Mouse (Mus musculus) CH12.LX (cell line): ENCODE data around the gene Best2. TPM values are rescaled to one million over a fixed set of nuclear protein-coding genes. Genes with fewer than 3 reads are reported as not detected.

ENCODE experiments used
- DNase-seq: peaks from one replicate; pipeline ENCODE4 v3.0.0-alpha.2; 2013; ENCODE audit errors: extremely low read depth
- H3K27ac ChIP-seq: 2 replicates; pipeline ENCODE4 v1.5.1; 2012; ENCODE audit warnings: low read depth, mild to moderate bottlenecking, control low read depth, moderate library complexity; ENCODE audit not compliant: insufficient read depth
- H3K27me3 ChIP-seq: replicated peaks from 2 replicates; pipeline ENCODE3; 2012; ENCODE audit warnings: inconsistent platforms
- H3K36me3 ChIP-seq, 2 experiments: replicated peaks in 1 of 2; 2 replicates each; pipeline versions ENCODE3 to v1.6.1; 2012; ENCODE audit warnings: inconsistent platforms in 1 of 2, low read length in 1 of 2, mild to moderate bottlenecking in 1 of 2, mixed read lengths in 1 of 2, moderate library complexity in 1 of 2; ENCODE audit not compliant: control insufficient read depth in 1 of 2, insufficient read depth in 1 of 2
- H3K4me1 ChIP-seq, 2 experiments: 2 replicates each; pipeline ENCODE4 v1.6.1; 2012; ENCODE audit warnings: inconsistent platforms in 1 of 2, moderate library complexity in 1 of 2; ENCODE audit not compliant: insufficient read depth in 2 of 2, control insufficient read depth in 1 of 2
- H3K4me2 ChIP-seq: 2 replicates; pipeline ENCODE4 v1.6.1; 2012; ENCODE audit warnings: low read depth, mild to moderate bottlenecking, control low read depth; ENCODE audit not compliant: poor library complexity, insufficient read depth, severe bottlenecking
- H3K4me3 ChIP-seq, 3 experiments: fragments of 150-350 bp in 1 of 3; sonication (generic) in 1 of 3; replicated peaks in 1 of 3; 2 replicates each; pipeline versions ENCODE3 to v1.5.1; 2011 to 2012; ENCODE audit warnings: low read depth in 2 of 3, low read length in 2 of 3, mild to moderate bottlenecking in 2 of 3, moderate library complexity in 2 of 3, control low read depth in 1 of 3, improper control_type of control experiment in 1 of 3, inconsistent platforms in 1 of 3, mixed read lengths in 1 of 3; ENCODE audit not compliant: poor library complexity in 1 of 3
- H3K79me2 ChIP-seq: replicated peaks from 2 replicates; pipeline ENCODE4 v1.6.1; 2012; ENCODE audit warnings: mild to moderate bottlenecking, moderate library complexity; ENCODE audit not compliant: control insufficient read depth, poor library complexity, insufficient read depth, severe bottlenecking; ENCODE audit errors: extremely low read depth
- H3K9ac ChIP-seq: 2 replicates; pipeline ENCODE4 v1.6.1; 2012; ENCODE audit warnings: low read depth, mild to moderate bottlenecking, control low read depth, moderate library complexity; ENCODE audit not compliant: insufficient read depth
- H3K9me3 ChIP-seq: replicated peaks from 2 replicates; pipeline ENCODE3; 2012; ENCODE audit warnings: low read length, inconsistent platforms, mixed read lengths
- BHLHE40 ChIP-seq: IDR thresholded peaks from 2 replicates; pipeline ENCODE4 v1.6.1; 2011; ENCODE audit warnings: mild to moderate bottlenecking, low read depth, low read length, improper control_type of control experiment
- CHD1 ChIP-seq: IDR thresholded peaks from 2 replicates; pipeline ENCODE4 v1.6.1; 2012; ENCODE audit warnings: low read depth, low read length, improper control_type of control experiment, inconsistent platforms
- CHD2 ChIP-seq: IDR thresholded peaks from 2 replicates; pipeline ENCODE4 v1.6.1; 2011; ENCODE audit warnings: low read length, improper control_type of control experiment
- E2F4 ChIP-seq: IDR thresholded peaks from 2 replicates; pipeline ENCODE4 v1.6.1; 2011; ENCODE audit warnings: low read depth, low read length, improper control_type of control experiment; ENCODE audit not compliant: insufficient replicate concordance
- ELF1 ChIP-seq: IDR thresholded peaks from 2 replicates; pipeline ENCODE4 v1.6.1; 2014; ENCODE audit warnings: low read depth, mild to moderate bottlenecking, inconsistent platforms, low read length, improper control_type of control experiment
- EP300 ChIP-seq: IDR thresholded peaks from 2 replicates; pipeline ENCODE4 v1.6.1; 2011; ENCODE audit warnings: low read length, improper control_type of control experiment
- GABPA ChIP-seq: IDR thresholded peaks from 2 replicates; pipeline ENCODE4 v1.6.1; 2012; ENCODE audit warnings: low read depth, low read length, improper control_type of control experiment, inconsistent platforms; ENCODE audit not compliant: insufficient replicate concordance
- JUN ChIP-seq: IDR thresholded peaks from 2 replicates; pipeline ENCODE4 v1.6.1; 2011; ENCODE audit warnings: low read depth, mild to moderate bottlenecking, low read length, improper control_type of control experiment, moderate library complexity; ENCODE audit not compliant: insufficient read depth
- KAT2A ChIP-seq: IDR thresholded peaks from 2 replicates; pipeline ENCODE4 v1.6.1; 2012; ENCODE audit warnings: low read length, improper control_type of control experiment, inconsistent platforms; ENCODE audit not compliant: insufficient replicate concordance
- MAFK ChIP-seq: IDR thresholded peaks from 2 replicates; pipeline ENCODE4 v1.6.1; 2011; ENCODE audit warnings: low read length, improper control_type of control experiment; ENCODE audit not compliant: insufficient replicate concordance
- MAX ChIP-seq: IDR thresholded peaks from 2 replicates; pipeline ENCODE4 v1.6.1; 2011; ENCODE audit warnings: low read length, improper control_type of control experiment
- MAZ ChIP-seq: IDR thresholded peaks from 2 replicates; pipeline ENCODE4 v1.6.1; 2012; ENCODE audit warnings: low read depth, mild to moderate bottlenecking, inconsistent platforms, low read length, improper control_type of control experiment, moderate library complexity
- MXI1 ChIP-seq: IDR thresholded peaks from 2 replicates; pipeline ENCODE4 v1.6.1; 2011; ENCODE audit warnings: mild to moderate bottlenecking, low read depth, low read length, improper control_type of control experiment
- MYC ChIP-seq: IDR thresholded peaks from 2 replicates; pipeline ENCODE4 v1.6.1; 2011; ENCODE audit warnings: low read depth, mild to moderate bottlenecking, improper control_type of control experiment, low read length
- NRF1 ChIP-seq: IDR thresholded peaks from 2 replicates; pipeline ENCODE4 v1.6.1; 2014; ENCODE audit warnings: low read depth, mild to moderate bottlenecking, inconsistent platforms, low read length, improper control_type of control experiment, moderate library complexity
- PAX5 ChIP-seq: IDR thresholded peaks from 2 replicates; pipeline ENCODE4 v1.6.1; 2012; ENCODE audit warnings: low read length, inconsistent platforms, mixed read lengths
- POLR2A ChIP-seq: IDR thresholded peaks from 2 replicates; pipeline ENCODE4 v1.6.1; 2011; ENCODE audit warnings: low read depth, mild to moderate bottlenecking, improper control_type of control experiment, low read length
- SMC3 ChIP-seq: IDR thresholded peaks from 2 replicates; pipeline ENCODE4 v1.6.1; 2011; ENCODE audit warnings: low read depth, low read length, improper control_type of control experiment
- TBP ChIP-seq: conservative IDR thresholded peaks from 2 replicates; pipeline ENCODE4 v1.6.1; 2011; ENCODE audit warnings: low read depth, low read length, improper control_type of control experiment
- UBTF ChIP-seq: IDR thresholded peaks from 2 replicates; pipeline ENCODE4 v1.6.1; 2012; ENCODE audit warnings: low read depth, mild to moderate bottlenecking, inconsistent platforms, low read length, improper control_type of control experiment, moderate library complexity
- USF2 ChIP-seq: conservative IDR thresholded peaks from 2 replicates; pipeline ENCODE4 v1.6.1; 2011; ENCODE audit warnings: low read depth, low read length, improper control_type of control experiment
- ZC3H11A ChIP-seq: IDR thresholded peaks from 2 replicates; pipeline ENCODE4 v1.6.1; 2012; ENCODE audit warnings: low read depth, mild to moderate bottlenecking, inconsistent platforms, low read length, improper control_type of control experiment
- dilution Hi-C: fragments of 300-500 bp; cut with MboI; formaldehyde crosslinking; loops from 2 replicates; pipeline ENCODE4 v1.14.3; 2020; ENCODE audit warnings: low sequenced_read_pairs; ENCODE audit not compliant: extremely low pct_unique_long_range_greater_than_20kb, extremely low pct_ligation_motif_present
- in situ Hi-C: fragments of 300-500 bp; cut with MboI; formaldehyde crosslinking; loops from 3 replicates; pipeline ENCODE4 v1.14.3; 2019; ENCODE audit warnings: low sequenced_read_pairs, low pct_ligation_motif_present, low pct_unique_long_range_greater_than_20kb, mixed read lengths
- polyA plus RNA-seq: library from polyadenylated mRNA; unstranded; fragments of >175 nt; gene quantifications from 2 replicates; pipeline ENCODE4 v1.2.1, GENCODE M21; 2012; ENCODE audit warnings: low read depth; ENCODE audit not compliant: insufficient read length
- total RNA-seq, 2 experiments: library from RNA; depleted of rRNA; stranded (reverse); fragments of 300-350 nt in 1 of 2; fragments of >200 nt in 1 of 2; gene quantifications; 2 replicates each; pipeline ENCODE4 v1.2.3; 2012 to 2014

Best2 gene
- total and polyA plus RNA-seq, 3 experiments: 0.23 TPM; not detected in 2

DNA sequence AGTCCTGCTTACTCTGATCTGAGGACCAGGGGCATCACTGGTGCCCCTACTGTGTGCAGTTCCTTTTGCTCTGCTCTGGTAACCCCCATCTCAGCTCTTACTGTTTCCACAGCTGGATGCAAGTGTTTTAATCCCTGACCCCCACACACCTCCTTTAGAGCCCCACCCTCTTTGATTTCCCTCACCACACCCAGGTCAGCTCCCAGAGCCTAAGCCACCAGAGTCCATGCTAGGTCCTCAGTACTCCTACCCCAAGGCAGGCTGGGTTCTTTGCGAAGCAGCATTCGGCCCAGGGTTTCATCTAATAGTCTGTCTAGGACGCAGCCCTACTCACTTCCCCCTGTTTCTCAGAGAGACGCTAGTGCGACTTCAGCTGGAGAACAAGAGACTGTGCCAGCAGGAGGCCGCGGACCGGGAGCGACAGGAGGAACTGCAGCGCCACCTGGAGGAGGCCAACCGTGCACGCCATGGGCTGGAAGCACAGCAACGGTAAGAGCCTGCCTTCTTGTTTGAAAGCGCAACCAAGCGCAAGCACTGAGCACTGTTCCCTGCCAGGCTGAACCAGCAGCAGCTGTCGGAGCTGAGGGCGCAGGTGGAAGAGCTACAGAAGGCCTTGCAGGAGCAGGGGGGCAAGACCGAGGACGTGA, 16.6 kb downstream of the Best2 start (continued):
- TF ChIP-seq PAX5 (no peak), EP300 (no peak), MAX (peak; percentile 45; the same call in 1 of the 2 replicates), SMC3 (peak; percentile 91), MXI1 (no peak), MAFK (no peak), TBP (no peak)
- TF ChIP-seq, all 38 proteins: peak for 12

- Histone ChIP-seq H3K27me3 (no peaks in the 10 kb centered on the region), H3K36me3 (peaks cover 26 to 65% of the 10 kb centered on the region in 2 experiments), H3K4me3 (no peak overlapping the region), H3K4me1 (peaks cover 4 to 16% of the 10 kb centered on the region in 2 experiments), H3K79me2 (no peaks in the 10 kb centered on the region), H3K9ac (no peak overlapping the region), H3K9me3 (no peaks in the 10 kb centered on the region), H3K4me2 (no peak overlapping the region), H3K27ac (no peak overlapping the region)
- in situ Hi-C loops: no loop called here
- dilution Hi-C loops: no loop called here
- TF ChIP-seq POLR2A: no peak
- TF ChIP-seq CHD2: no peak
- no peak for TF ChIP-seq PAX5
- TF ChIP-seq BHLHE40: no peak
- TF ChIP-seq NRF1: no peak
- TF ChIP-seq MYC: no peak
- TF ChIP-seq SMC3: no peak
- TF ChIP-seq MAX: no peak
- no peak for TF ChIP-seq GABPA
- TF ChIP-seq MAZ: no peak
- DNase-seq: no peak
Measured at GRCm38 (mm10) chr8:84996978-84997377, 17.4 kb downstream of the Best2 start.

DNA sequence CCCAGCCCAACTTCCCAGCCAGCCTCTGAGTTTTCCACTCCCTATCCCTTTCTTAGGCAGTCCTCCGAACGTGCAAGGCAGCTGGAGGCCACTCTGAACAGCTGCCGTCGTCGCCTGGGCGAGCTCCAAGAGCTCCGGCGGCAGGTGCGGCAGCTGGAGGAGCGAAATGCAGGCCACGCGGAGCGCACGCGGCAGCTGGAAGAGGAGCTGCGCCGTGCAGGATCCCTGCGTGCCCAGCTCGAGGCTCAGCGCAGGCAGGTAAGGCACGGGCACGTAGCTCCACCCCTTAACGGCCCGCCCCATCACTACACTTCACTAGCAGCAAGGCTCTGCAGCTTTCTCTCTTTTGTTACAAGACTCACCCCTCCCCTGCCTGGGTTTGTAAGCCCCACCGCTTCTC, 18.7 kb downstream of the Best2 start:
- peaks cover 10 to 25% of the 10 kb centered on the region in 2 experiments for H3K4me1 ChIP-seq
- no peaks in the 10 kb centered on the region for H3K27me3 ChIP-seq
- no peak for DNase-seq
- no peak overlapping the region for H3K9ac ChIP-seq
- dilution Hi-C loops: no loop called here
- H3K27ac ChIP-seq: no peak overlapping the region
- H3K79me2 ChIP-seq: no peaks in the 10 kb centered on the region
- H3K4me2 ChIP-seq: no peak overlapping the region
- no peak overlapping the region for H3K4me3 ChIP-seq
- TF ChIP-seq UBTF: no peak
- no peak for TF ChIP-seq JUN
- no peak for TF ChIP-seq EP300
- TF ChIP-seq ELF1: no peak
- TF ChIP-seq USF2: no peak
- TF ChIP-seq ZC3H11A: no peak
- TF ChIP-seq CHD2: no peak
- no peak for TF ChIP-seq CHD1
- TF ChIP-seq E2F4: no peak
- TF ChIP-seq KAT2A: no peak
- peaks cover 22 to 58% of the 10 kb centered on the region in 2 experiments for H3K36me3 ChIP-seq
- H3K9me3 ChIP-seq: no peaks in the 10 kb centered on the region
- in situ Hi-C loops: no loop called here
